Mouse (Mus musculus): ENCODE data around the gene Epha2.

DNA sequence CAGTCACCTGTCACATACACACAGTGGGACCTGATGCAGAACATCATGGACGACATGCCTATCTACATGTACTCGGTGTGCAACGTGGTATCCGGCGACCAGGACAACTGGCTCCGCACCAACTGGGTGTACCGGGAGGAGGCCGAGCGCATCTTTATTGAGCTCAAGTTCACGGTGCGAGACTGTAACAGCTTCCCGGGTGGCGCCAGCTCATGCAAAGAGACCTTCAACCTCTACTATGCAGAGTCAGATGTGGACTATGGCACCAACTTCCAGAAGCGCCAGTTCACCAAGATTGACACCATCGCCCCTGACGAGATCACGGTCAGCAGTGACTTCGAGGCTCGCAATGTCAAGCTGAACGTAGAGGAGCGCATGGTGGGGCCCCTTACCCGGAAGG lies 7.3 kb downstream of the Epha2 start:
- TF ChIP-seq CTCF (IDR thresholded peaks at IDR 0.05; ENCODE audit: borderline replicate concordance, extremely low read depth, insufficient read depth, insufficient read length) (no peak), POLR2A (IDR thresholded peaks at IDR 0.05; ENCODE audit: borderline replicate concordance, extremely low read depth, insufficient read depth, insufficient read length, poor library complexity, severe bottlenecking) (no peak)

Data from brain, embryonic 14.5 days (tissue).